Mouse (Mus musculus): Measurements from ENCODE around the gene Irgc1. TPM values are rescaled to one million over a fixed set of nuclear protein-coding genes. Genes with fewer than 3 reads are reported as not detected.
"Not testable (repeated sequence)": the region's sequence is repeated elsewhere in the genome, so short reads cannot be mapped to it uniquely, and the experiment has no call there.

Gene Irgc1
- total RNA-seq, 2 experiments from 2014 or later, result 0.66 to 0.74 TPM

DNA sequence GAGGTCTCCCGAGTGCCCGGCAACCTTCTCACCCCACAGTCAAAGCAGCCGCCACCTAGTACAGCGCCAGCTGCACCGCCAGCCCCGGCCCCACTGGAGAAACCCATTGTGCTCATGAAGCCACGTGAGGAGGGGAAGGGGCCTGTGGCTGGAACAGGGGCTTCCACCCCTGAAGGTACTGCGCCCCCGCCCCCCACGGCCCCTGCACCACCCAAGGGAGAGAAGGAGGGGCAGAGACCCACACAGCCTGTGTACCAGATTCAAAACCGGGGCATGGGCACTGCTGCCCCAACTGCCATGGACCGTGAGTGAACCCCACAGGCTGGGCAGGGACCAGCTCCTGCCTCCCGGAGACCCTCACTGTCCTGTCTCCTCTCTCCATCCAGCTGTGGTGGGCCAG is 46.4 kb downstream of the Irgc1 start:
- ATAC-seq (ENCODE audit: poor library complexity, severe bottlenecking), result no peak

- ATAC-seq (ENCODE audit: poor library complexity, severe bottlenecking), result peak; percentile 34; the same call in 1 of the 2 replicates
Observed at GRCm38 (mm10) chr7:24402851-24403250, 49.2 kb downstream of the Irgc1 start.

- not testable (repeated sequence) for ATAC-seq (ENCODE audit: poor library complexity, severe bottlenecking)
Observed at GRCm38 (mm10) chr7:24400489-24400888, 51.6 kb downstream of the Irgc1 start.

DNA sequence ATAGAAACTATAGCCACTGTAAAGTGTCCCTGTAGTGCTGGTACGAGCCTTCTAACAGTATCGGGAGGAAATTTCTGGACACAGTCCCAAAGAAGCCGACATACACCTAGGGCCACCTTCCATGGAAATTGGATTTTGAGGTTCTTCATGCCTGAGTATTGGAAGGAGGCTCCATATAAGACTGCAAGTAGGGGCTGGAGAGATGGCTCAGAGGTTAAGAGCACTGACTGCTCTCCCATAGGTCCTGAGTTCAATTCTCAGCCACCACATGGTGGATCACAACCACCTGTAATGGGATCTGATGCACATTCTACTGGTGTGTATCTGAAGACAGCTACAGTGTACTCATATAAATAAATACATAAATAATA is 52.0 kb downstream of the Irgc1 start:
- ATAC-seq (ENCODE audit: poor library complexity, severe bottlenecking), result no peak

- ATAC-seq (ENCODE audit: poor library complexity, severe bottlenecking), result peak; percentile 78
Observed at GRCm38 (mm10) chr7:24399256-24400081, 52.6 kb downstream of the Irgc1 start, which contains the start of gene Smg9. Gene Smg9 (plus strand): TSS chr7:24399619.

- ATAC-seq (ENCODE audit: poor library complexity, severe bottlenecking), result no peak
Observed at GRCm38 (mm10) chr7:24398364-24398913, 53.7 kb downstream of the Irgc1 start.

DNA sequence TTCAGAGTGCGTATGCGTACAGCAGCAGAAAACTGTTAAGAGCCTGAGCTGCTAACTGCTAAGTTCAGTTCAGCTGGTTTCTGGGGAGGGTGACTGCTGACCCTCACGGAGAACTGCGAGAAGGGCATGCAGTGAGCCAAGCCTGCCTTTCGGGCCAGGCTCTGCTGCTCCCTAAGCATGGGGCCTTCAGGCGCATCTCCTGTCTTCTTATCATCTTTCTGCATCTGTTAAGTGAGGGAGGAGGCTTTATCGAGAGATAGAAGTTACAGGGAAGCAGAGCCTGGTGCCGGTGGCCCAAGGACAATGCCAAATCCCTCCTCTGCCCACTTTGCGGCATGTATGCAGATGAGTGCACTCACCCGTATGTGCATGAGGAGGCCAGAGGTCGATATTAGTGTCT is 55.3 kb downstream of the Irgc1 start:
- ATAC-seq (ENCODE audit: poor library complexity, severe bottlenecking), result no peak

GRCm38 (mm10) chr7:24394475-24395161 is 57.5 kb downstream of the Irgc1 start:
- ATAC-seq (ENCODE audit: poor library complexity, severe bottlenecking), result peak; percentile 13

- ATAC-seq (ENCODE audit: poor library complexity, severe bottlenecking), result no peak
Observed at GRCm38 (mm10) chr7:24394054-24394453, 58.0 kb downstream of the Irgc1 start.

GRCm38 (mm10) chr7:24391687-24392086 is 60.4 kb downstream of the Irgc1 start:
- no peak for ATAC-seq (ENCODE audit: poor library complexity, severe bottlenecking)

GRCm38 (mm10) chr7:24391077-24391476 is 61.0 kb downstream of the Irgc1 start:
- ATAC-seq (ENCODE audit: poor library complexity, severe bottlenecking), result no peak

GRCm38 (mm10) chr7:24390512-24390911 is 61.6 kb downstream of the Irgc1 start:
- ATAC-seq (ENCODE audit: poor library complexity, severe bottlenecking), result no peak

GRCm38 (mm10) chr7:24389516-24390187 is 62.4 kb downstream of the Irgc1 start:
- ATAC-seq (ENCODE audit: poor library complexity, severe bottlenecking), result peak; percentile 66

DNA sequence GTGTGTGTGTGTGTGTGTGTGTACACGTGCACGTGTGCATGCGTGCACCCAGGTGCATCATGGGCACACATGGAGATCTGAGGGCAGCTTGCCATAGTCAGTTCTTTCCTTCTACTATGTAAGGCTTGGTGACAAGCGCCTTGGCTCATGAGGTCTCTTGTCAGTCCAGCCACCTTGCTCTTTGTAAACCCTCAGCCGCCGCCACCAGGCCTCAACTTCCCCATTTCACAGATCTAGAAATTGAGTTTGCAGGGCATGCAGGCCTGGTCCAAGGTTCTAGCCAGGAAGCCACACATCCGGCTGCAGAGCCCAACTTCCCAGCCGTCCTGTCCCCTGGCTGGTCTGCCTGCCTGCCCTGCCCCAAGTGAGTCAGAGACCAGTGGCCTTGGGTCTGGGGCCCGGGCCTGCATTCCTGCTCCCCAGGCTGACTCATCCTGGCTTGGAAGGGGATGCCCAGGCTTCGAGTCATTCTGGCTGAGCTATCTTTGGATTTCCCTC is 65.0 kb downstream of the Irgc1 start:
- peak; percentile 67 for ATAC-seq (ENCODE audit: poor library complexity, severe bottlenecking)

GRCm38 (mm10) chr7:24384827-24385226 is 67.3 kb downstream of the Irgc1 start:
- ATAC-seq (ENCODE audit: poor library complexity, severe bottlenecking), result peak; percentile 53

DNA sequence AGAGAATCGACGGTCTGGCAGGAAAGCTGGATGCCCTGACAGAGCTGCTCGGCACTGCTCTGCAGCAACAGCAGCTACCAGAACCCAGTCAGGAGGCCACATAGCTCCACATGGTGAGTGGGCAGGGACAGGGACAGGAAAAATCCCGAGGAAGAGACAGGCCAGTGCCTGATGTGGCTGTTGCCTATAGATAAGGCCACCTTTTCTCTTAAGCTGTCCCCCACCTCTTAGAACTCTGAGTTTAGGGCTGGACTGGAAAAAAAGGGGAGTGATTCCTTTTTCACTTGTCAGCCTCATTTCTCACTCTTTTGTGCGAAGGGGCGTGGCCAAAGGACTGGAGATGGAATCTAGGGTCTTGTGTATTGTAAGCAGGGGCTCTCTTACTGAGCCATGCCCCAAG is 68.0 kb downstream of the Irgc1 start:
- ATAC-seq (ENCODE audit: poor library complexity, severe bottlenecking), result no peak

- ATAC-seq (ENCODE audit: poor library complexity, severe bottlenecking), result no peak
Observed at GRCm38 (mm10) chr7:24382730-24383372, 69.2 kb downstream of the Irgc1 start.
